Mouse (Mus musculus) CH12.LX (cell line): ENCODE measurements around the gene Srgap3. TPM values are rescaled to one million over a fixed set of nuclear protein-coding genes. Genes with fewer than 3 reads are reported as not detected.

ENCODE experiments used
- DNase-seq: peaks from one replicate; pipeline ENCODE4 v3.0.0-alpha.2; 2013; ENCODE audit errors: extremely low read depth
- H3K27ac ChIP-seq: 2 replicates; pipeline ENCODE4 v1.5.1; 2012; ENCODE audit warnings: low read depth, mild to moderate bottlenecking, control low read depth, moderate library complexity; ENCODE audit not compliant: insufficient read depth
- H3K27me3 ChIP-seq: replicated peaks from 2 replicates; pipeline ENCODE3; 2012; ENCODE audit warnings: inconsistent platforms
- H3K36me3 ChIP-seq, 2 experiments: replicated peaks in 1 of 2; 2 replicates each; pipeline versions ENCODE3 to v1.6.1; 2012; ENCODE audit warnings: inconsistent platforms in 1 of 2, low read length in 1 of 2, mild to moderate bottlenecking in 1 of 2, mixed read lengths in 1 of 2, moderate library complexity in 1 of 2; ENCODE audit not compliant: control insufficient read depth in 1 of 2, insufficient read depth in 1 of 2
- H3K4me1 ChIP-seq, 2 experiments: 2 replicates each; pipeline ENCODE4 v1.6.1; 2012; ENCODE audit warnings: inconsistent platforms in 1 of 2, moderate library complexity in 1 of 2; ENCODE audit not compliant: insufficient read depth in 2 of 2, control insufficient read depth in 1 of 2
- H3K4me2 ChIP-seq: 2 replicates; pipeline ENCODE4 v1.6.1; 2012; ENCODE audit warnings: low read depth, mild to moderate bottlenecking, control low read depth; ENCODE audit not compliant: poor library complexity, insufficient read depth, severe bottlenecking
- H3K4me3 ChIP-seq, 3 experiments: fragments of 150-350 bp in 1 of 3; sonication (generic) in 1 of 3; replicated peaks in 1 of 3; 2 replicates each; pipeline versions ENCODE3 to v1.5.1; 2011 to 2012; ENCODE audit warnings: low read depth in 2 of 3, low read length in 2 of 3, mild to moderate bottlenecking in 2 of 3, moderate library complexity in 2 of 3, control low read depth in 1 of 3, improper control_type of control experiment in 1 of 3, inconsistent platforms in 1 of 3, mixed read lengths in 1 of 3; ENCODE audit not compliant: poor library complexity in 1 of 3
- H3K79me2 ChIP-seq: replicated peaks from 2 replicates; pipeline ENCODE4 v1.6.1; 2012; ENCODE audit warnings: mild to moderate bottlenecking, moderate library complexity; ENCODE audit not compliant: control insufficient read depth, poor library complexity, insufficient read depth, severe bottlenecking; ENCODE audit errors: extremely low read depth
- H3K9ac ChIP-seq: 2 replicates; pipeline ENCODE4 v1.6.1; 2012; ENCODE audit warnings: low read depth, mild to moderate bottlenecking, control low read depth, moderate library complexity; ENCODE audit not compliant: insufficient read depth
- H3K9me3 ChIP-seq: replicated peaks from 2 replicates; pipeline ENCODE3; 2012; ENCODE audit warnings: low read length, inconsistent platforms, mixed read lengths
- BHLHE40 ChIP-seq: IDR thresholded peaks from 2 replicates; pipeline ENCODE4 v1.6.1; 2011; ENCODE audit warnings: mild to moderate bottlenecking, low read depth, low read length, improper control_type of control experiment
- CHD1 ChIP-seq: IDR thresholded peaks from 2 replicates; pipeline ENCODE4 v1.6.1; 2012; ENCODE audit warnings: low read depth, low read length, improper control_type of control experiment, inconsistent platforms
- CHD2 ChIP-seq: IDR thresholded peaks from 2 replicates; pipeline ENCODE4 v1.6.1; 2011; ENCODE audit warnings: low read length, improper control_type of control experiment
- CTCF ChIP-seq, 2 experiments: IDR thresholded peaks in 1 of 2; conservative IDR thresholded peaks in 1 of 2; 2 replicates each; pipeline ENCODE4 v1.5.1; 2011 to 2012; ENCODE audit warnings: low read depth in 2 of 2, low read length in 2 of 2, improper control_type of control experiment in 1 of 2, inconsistent platforms in 1 of 2, mild to moderate bottlenecking in 1 of 2, moderate library complexity in 1 of 2
- E2F4 ChIP-seq: IDR thresholded peaks from 2 replicates; pipeline ENCODE4 v1.6.1; 2011; ENCODE audit warnings: low read depth, low read length, improper control_type of control experiment; ENCODE audit not compliant: insufficient replicate concordance
- ELF1 ChIP-seq: IDR thresholded peaks from 2 replicates; pipeline ENCODE4 v1.6.1; 2014; ENCODE audit warnings: low read depth, mild to moderate bottlenecking, inconsistent platforms, low read length, improper control_type of control experiment
- EP300 ChIP-seq: IDR thresholded peaks from 2 replicates; pipeline ENCODE4 v1.6.1; 2011; ENCODE audit warnings: low read length, improper control_type of control experiment
- ETS1 ChIP-seq: conservative IDR thresholded peaks from 2 replicates; pipeline ENCODE4 v1.6.1; 2012; ENCODE audit warnings: low read depth, mild to moderate bottlenecking, inconsistent platforms, low read length, improper control_type of control experiment, moderate library complexity
- GABPA ChIP-seq: IDR thresholded peaks from 2 replicates; pipeline ENCODE4 v1.6.1; 2012; ENCODE audit warnings: low read depth, low read length, improper control_type of control experiment, inconsistent platforms; ENCODE audit not compliant: insufficient replicate concordance
- HCFC1 ChIP-seq: IDR thresholded peaks from 2 replicates; pipeline ENCODE4 v1.6.1; 2012; ENCODE audit warnings: low read depth, mild to moderate bottlenecking, inconsistent platforms, low read length, improper control_type of control experiment
- JUND ChIP-seq: conservative IDR thresholded peaks from 2 replicates; pipeline ENCODE4 v1.6.1; 2011; ENCODE audit warnings: low read depth, low read length, improper control_type of control experiment
- MAX ChIP-seq: IDR thresholded peaks from 2 replicates; pipeline ENCODE4 v1.6.1; 2011; ENCODE audit warnings: low read length, improper control_type of control experiment
- MAZ ChIP-seq: IDR thresholded peaks from 2 replicates; pipeline ENCODE4 v1.6.1; 2012; ENCODE audit warnings: low read depth, mild to moderate bottlenecking, inconsistent platforms, low read length, improper control_type of control experiment, moderate library complexity
- MEF2A ChIP-seq: IDR thresholded peaks from 2 replicates; pipeline ENCODE4 v1.6.1; 2014; ENCODE audit warnings: low read depth, mild to moderate bottlenecking, inconsistent platforms, low read length, improper control_type of control experiment, borderline replicate concordance
- MXI1 ChIP-seq: IDR thresholded peaks from 2 replicates; pipeline ENCODE4 v1.6.1; 2011; ENCODE audit warnings: mild to moderate bottlenecking, low read depth, low read length, improper control_type of control experiment
- MYC ChIP-seq: IDR thresholded peaks from 2 replicates; pipeline ENCODE4 v1.6.1; 2011; ENCODE audit warnings: low read depth, mild to moderate bottlenecking, improper control_type of control experiment, low read length
- NELFE ChIP-seq: IDR thresholded peaks from 2 replicates; pipeline ENCODE4 v1.6.1; 2011; ENCODE audit warnings: low read depth, low read length, improper control_type of control experiment
- NRF1 ChIP-seq: IDR thresholded peaks from 2 replicates; pipeline ENCODE4 v1.6.1; 2014; ENCODE audit warnings: low read depth, mild to moderate bottlenecking, inconsistent platforms, low read length, improper control_type of control experiment, moderate library complexity
- PAX5 ChIP-seq: IDR thresholded peaks from 2 replicates; pipeline ENCODE4 v1.6.1; 2012; ENCODE audit warnings: low read length, inconsistent platforms, mixed read lengths
- POLR2A ChIP-seq: IDR thresholded peaks from 2 replicates; pipeline ENCODE4 v1.6.1; 2011; ENCODE audit warnings: low read depth, mild to moderate bottlenecking, improper control_type of control experiment, low read length
- RAD21 ChIP-seq: IDR thresholded peaks from 2 replicates; pipeline ENCODE4 v1.6.1; 2011; ENCODE audit warnings: low read depth, mild to moderate bottlenecking, low read length, improper control_type of control experiment, moderate library complexity
- RCOR1 ChIP-seq: conservative IDR thresholded peaks from 2 replicates; pipeline ENCODE4 v1.6.1; 2012; ENCODE audit warnings: low read depth, mild to moderate bottlenecking, inconsistent platforms, low read length, improper control_type of control experiment
- SIN3A ChIP-seq: IDR thresholded peaks from 2 replicates; pipeline ENCODE4 v1.6.1; 2012; ENCODE audit warnings: low read length, improper control_type of control experiment, inconsistent platforms
- TBP ChIP-seq: conservative IDR thresholded peaks from 2 replicates; pipeline ENCODE4 v1.6.1; 2011; ENCODE audit warnings: low read depth, low read length, improper control_type of control experiment
- TCF12 ChIP-seq: IDR thresholded peaks from 2 replicates; pipeline ENCODE4 v1.6.1; 2014; ENCODE audit warnings: low read depth, mild to moderate bottlenecking, inconsistent platforms, low read length, improper control_type of control experiment
- UBTF ChIP-seq: IDR thresholded peaks from 2 replicates; pipeline ENCODE4 v1.6.1; 2012; ENCODE audit warnings: low read depth, mild to moderate bottlenecking, inconsistent platforms, low read length, improper control_type of control experiment, moderate library complexity
- USF2 ChIP-seq: conservative IDR thresholded peaks from 2 replicates; pipeline ENCODE4 v1.6.1; 2011; ENCODE audit warnings: low read depth, low read length, improper control_type of control experiment
- ZC3H11A ChIP-seq: IDR thresholded peaks from 2 replicates; pipeline ENCODE4 v1.6.1; 2012; ENCODE audit warnings: low read depth, mild to moderate bottlenecking, inconsistent platforms, low read length, improper control_type of control experiment
- ZKSCAN1 ChIP-seq: IDR thresholded peaks from 2 replicates; pipeline ENCODE4 v1.6.1; 2012; ENCODE audit warnings: low read depth, inconsistent platforms, low read length, improper control_type of control experiment, borderline replicate concordance
- ZMIZ1 ChIP-seq: IDR thresholded peaks from 2 replicates; pipeline ENCODE4 v1.6.1; 2012; ENCODE audit warnings: low read depth, mild to moderate bottlenecking, inconsistent platforms, low read length, improper control_type of control experiment
- ZNF384 ChIP-seq: IDR thresholded peaks from 2 replicates; pipeline ENCODE4 v1.6.1; 2012; ENCODE audit warnings: low read depth, low read length, improper control_type of control experiment, inconsistent platforms
- dilution Hi-C: fragments of 300-500 bp; cut with MboI; formaldehyde crosslinking; loops from 2 replicates; pipeline ENCODE4 v1.14.3; 2020; ENCODE audit warnings: low sequenced_read_pairs; ENCODE audit not compliant: extremely low pct_unique_long_range_greater_than_20kb, extremely low pct_ligation_motif_present
- in situ Hi-C: fragments of 300-500 bp; cut with MboI; formaldehyde crosslinking; loops from 3 replicates; pipeline ENCODE4 v1.14.3; 2019; ENCODE audit warnings: low sequenced_read_pairs, low pct_ligation_motif_present, low pct_unique_long_range_greater_than_20kb, mixed read lengths
- polyA plus RNA-seq: library from polyadenylated mRNA; unstranded; fragments of >175 nt; gene quantifications from 2 replicates; pipeline ENCODE4 v1.2.1, GENCODE M21; 2012; ENCODE audit warnings: low read depth; ENCODE audit not compliant: insufficient read length
- total RNA-seq, 2 experiments: library from RNA; depleted of rRNA; stranded (reverse); fragments of 300-350 nt in 1 of 2; fragments of >200 nt in 1 of 2; gene quantifications; 2 replicates each; pipeline ENCODE4 v1.2.3; 2012 to 2014

Srgap3 gene
- total and polyA plus RNA-seq, 3 experiments, result 1.5 to 4.5 (median 2.1) TPM

DNA sequence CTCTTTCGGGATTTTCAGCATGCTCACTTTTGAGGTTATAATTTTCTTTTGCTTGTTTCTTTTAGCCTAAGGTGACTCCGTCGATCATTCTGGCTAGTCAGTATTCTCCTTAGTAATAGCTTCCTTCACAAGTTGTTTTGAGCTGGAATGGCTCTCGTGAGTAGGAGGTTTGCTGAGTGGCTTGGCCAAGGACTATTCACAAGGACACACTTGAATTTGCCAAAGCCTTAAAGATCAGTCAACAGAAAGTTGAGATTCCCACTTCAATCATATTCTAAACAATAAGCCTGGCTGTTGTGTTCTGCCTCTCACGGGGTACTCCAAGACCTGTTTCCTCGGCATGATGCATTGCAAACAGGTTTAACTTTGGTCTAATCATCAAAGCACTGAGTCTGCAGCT lies 91.9 kb downstream of the Srgap3 start:
- Histone ChIP-seq H3K9ac (no peak overlapping the region), H3K27ac (no peak overlapping the region), H3K9me3 (no peaks in the 10 kb centered on the region), H3K4me2 (no peak overlapping the region), H3K79me2 (no peaks in the 10 kb centered on the region), H3K4me3 (no peak overlapping the region), H3K4me1 (peaks cover 24 to 70% of the 10 kb centered on the region in 2 experiments), H3K36me3 (no peaks in the 10 kb centered on the region), H3K27me3 (no peaks in the 10 kb centered on the region)
- in situ Hi-C loops (no loop called here), dilution Hi-C loops (no loop called here)
- no peak for DNase-seq
- no peak for TF ChIP-seq ZMIZ1

- Histone ChIP-seq H3K27me3 (no peaks in the 10 kb centered on the region), H3K36me3 (no peaks in the 10 kb centered on the region), H3K9ac (no peak overlapping the region), H3K79me2 (no peaks in the 10 kb centered on the region), H3K9me3 (no peaks in the 10 kb centered on the region), H3K4me3 (no peak overlapping the region), H3K4me1 (peaks cover 18 to 69% of the 10 kb centered on the region in 2 experiments), H3K4me2 (no peak overlapping the region), H3K27ac (peak overlapping the region; percentile 67)
- dilution Hi-C loops (no loop called here), in situ Hi-C loops (no loop called here)
- DNase-seq, result peak; percentile 89
- TF ChIP-seq JUND (no peak), NRF1 (0 out of 2 replicates have a peak, but pooled peaks have one; percentile 10), MAX (0 out of 2 replicates have a peak, but pooled peaks have one; percentile 15), ELF1 (0 out of 2 replicates have a peak, but pooled peaks have one; percentile 19), CHD2 (no peak; the same call in 1 of the 2 replicates), CHD1 (no peak), BHLHE40 (peak; percentile 58), MXI1 (no peak), EP300 (0 out of 2 replicates have a peak, but pooled peaks have one; percentile 68), MAZ (no peak), TBP (0 out of 2 replicates have a peak, but pooled peaks have one; percentile 57), GABPA (no peak), RCOR1 (no peak; the same call in 1 of the 2 replicates), PAX5 (no peak), NELFE (no peak), MYC (0 out of 2 replicates have a peak, but pooled peaks have one; percentile 10), HCFC1 (0 out of 2 replicates have a peak, but pooled peaks have one; percentile 26), RAD21 (peak; percentile 7), E2F4 (no peak), MEF2A (peak; percentile 82), ZC3H11A (no peak), TCF12 (peak; percentile 77), ZKSCAN1 (no peak), ZNF384 (no peak), SIN3A (peak; percentile 45; the same call in 1 of the 2 replicates), UBTF (no peak), USF2 (no peak), CTCF (conservative IDR thresholded peaks at IDR 0.05 in 1 of 2, IDR thresholded peaks at IDR 0.05 in 1 of 2; ENCODE audit: low read depth in 2 of 2, low read length in 2 of 2) (no peak), ETS1 (peak; percentile 84), POLR2A (0 out of 2 replicates have a peak, but pooled peaks have one; percentile 23)
Measured at GRCm38 (mm10) chr6:112852261-112853235, 94.5 kb downstream of the Srgap3 start.
